Mouse (Mus musculus) midbrain, embryonic 14.5 days (tissue): ENCODE results near the gene Apc2. TPM values are rescaled to one million over a fixed set of nuclear protein-coding genes. Genes with fewer than 3 reads are reported as not detected.

ENCODE experiments used
- ATAC-seq: fragments of 200-750 bp; cut with Nextera tagmentation; 2 replicates; pipeline ENCODE4 v1.8.0; 2017; ENCODE audit warnings: moderate number of reproducible peaks, moderate library complexity; ENCODE audit not compliant: low FRiP score, low TSS enrichment
- DNase-seq: peaks from one replicate; pipeline ENCODE4 v3.0.0-alpha.2; 2015
- H3K27ac ChIP-seq: fragments of 300-500 bp; sonication (generic); replicated peaks from 2 replicates; pipeline ENCODE4 v1.5.1; 2014; ENCODE audit warnings: mild to moderate bottlenecking, low read depth, low read length, moderate library complexity
- H3K27me3 ChIP-seq: fragments of 300-500 bp; sonication (generic); 2 replicates; pipeline ENCODE4 v1.6.1; 2014; ENCODE audit warnings: low read length, control low read depth, mixed read lengths; ENCODE audit not compliant: control insufficient read depth, insufficient read depth
- H3K36me3 ChIP-seq: fragments of 300-500 bp; sonication (generic); 2 replicates; pipeline ENCODE4 v1.6.1; 2014; ENCODE audit warnings: low read length, control low read depth; ENCODE audit not compliant: control insufficient read depth, insufficient read depth
- H3K4me1 ChIP-seq: fragments of 300-500 bp; sonication (generic); 2 replicates; pipeline ENCODE4 v1.6.1; 2014; ENCODE audit warnings: mild to moderate bottlenecking, antibody characterized with exemption, low read length, control low read depth; ENCODE audit not compliant: control insufficient read depth, insufficient read depth
- H3K4me2 ChIP-seq: fragments of 300-500 bp; sonication (generic); 2 replicates; pipeline ENCODE4 v1.6.1; 2014; ENCODE audit warnings: mild to moderate bottlenecking, low read length, moderate library complexity
- H3K4me3 ChIP-seq: fragments of 300-500 bp; sonication (generic); replicated peaks from 2 replicates; pipeline ENCODE4 v1.5.1; 2014; ENCODE audit warnings: low read depth, low read length
- H3K9ac ChIP-seq: fragments of 300-500 bp; sonication (generic); replicated peaks from 2 replicates; pipeline ENCODE4 v1.6.1; 2014; ENCODE audit warnings: mild to moderate bottlenecking, low read length, moderate library complexity
- H3K9me3 ChIP-seq: fragments of 300-500 bp; sonication (generic); 2 replicates; pipeline ENCODE4 v1.6.1; 2016; ENCODE audit warnings: low read length, control low read depth, mixed read lengths; ENCODE audit not compliant: control insufficient read depth
- WGBS: fragments of 180-500 bp; shearing (Covaris S2); extraction: QIAGEN DNeasy Blood & Tissue Kit; methylation state at CpG from one replicate; pipeline ENCODE4 v1.1.7; 2014; 5-methylcytosine and 5-hydroxymethylcytosine counted together
- polyA plus RNA-seq: library from polyadenylated mRNA; unstranded; fragments of >200 nt; fragmentation: Nextera tagmentation; extraction: Ambion mirVana; gene quantifications from 2 replicates; pipeline ENCODE4 v1.2.1, GENCODE M21; 2014

The Apc2 gene
- polyA plus RNA-seq, 1 experiment from 2014 or later, result 259 TPM

DNA sequence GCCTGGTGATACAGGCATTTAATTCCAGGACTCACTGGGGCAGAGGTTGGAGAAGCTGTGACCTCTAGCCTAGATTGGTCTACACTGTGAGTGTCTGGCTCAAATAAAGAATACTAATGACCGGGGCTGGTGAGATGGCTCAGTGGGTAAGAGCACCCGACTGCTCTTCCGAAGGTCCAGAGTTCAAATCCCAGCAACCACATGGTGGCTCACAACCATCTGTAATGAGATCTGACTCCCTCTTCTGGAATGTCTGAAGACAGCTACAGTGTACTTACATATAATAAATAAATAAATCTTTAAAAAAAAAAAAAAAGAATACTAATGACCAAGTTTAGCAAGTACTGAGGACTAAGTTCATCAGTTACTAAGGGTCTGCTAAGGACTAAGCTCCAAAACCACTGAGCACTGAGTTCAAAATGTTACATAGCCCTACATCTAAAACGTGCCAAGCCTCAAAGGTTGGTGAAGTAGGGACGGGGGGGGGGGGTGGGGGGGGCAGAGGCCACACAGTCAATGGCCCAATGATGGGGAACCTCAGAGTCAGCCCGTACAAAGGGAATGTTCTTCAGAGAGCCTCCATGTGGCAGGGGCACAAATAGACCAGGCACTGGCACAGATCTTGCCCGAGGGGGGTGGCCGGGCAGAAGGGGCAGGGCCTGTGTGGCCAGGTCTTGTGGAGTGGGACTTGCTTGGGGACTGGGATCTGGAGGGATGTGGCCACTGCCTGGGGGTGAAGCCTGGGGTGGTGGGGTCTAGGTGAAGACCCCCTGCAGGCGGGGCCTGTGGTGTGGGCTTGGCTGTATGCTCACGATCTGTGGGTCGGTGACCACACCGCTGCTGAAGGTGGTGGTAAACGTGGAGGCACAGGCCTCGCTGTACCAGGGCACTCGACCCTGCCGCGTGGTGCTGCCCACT lies 28.6 kb downstream of the Apc2 start:
- no peak for DNase-seq
- Histone ChIP-seq H3K9me3 (no peaks in the 10 kb centered on the region), H3K27ac (no peak overlapping the region), H3K4me2 (peak overlapping the region; percentile 81), H3K36me3 (no peaks in the 10 kb centered on the region), H3K4me1 (peaks cover 22% of the 10 kb centered on the region), H3K4me3 (no peak overlapping the region), H3K27me3 (no peaks in the 10 kb centered on the region), H3K9ac (no peak overlapping the region)
- ATAC-seq, result no peak
- 77% methylated on average over 17 of the region's 17 CpGs for WGBS

DNA sequence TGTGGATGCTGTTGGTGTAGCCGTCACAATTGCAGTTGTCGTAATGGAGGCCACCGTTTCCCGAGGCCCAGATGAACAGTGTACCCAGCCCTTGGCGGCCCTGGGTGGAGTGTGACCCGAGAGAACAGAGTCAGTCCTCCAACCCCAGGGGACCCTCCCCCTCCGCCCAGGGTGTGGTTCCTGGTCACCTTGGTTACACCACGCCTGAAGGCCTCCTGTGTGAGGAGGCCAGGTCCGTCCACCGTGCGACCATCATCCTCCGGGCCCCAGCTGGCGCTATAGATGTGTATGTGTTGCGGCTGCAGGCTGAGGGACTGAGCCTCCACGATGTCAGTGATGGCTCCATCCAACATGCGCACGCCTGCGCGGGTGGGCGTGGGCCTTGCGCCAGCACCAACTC lies 29.3 kb downstream of the Apc2 start:
- Histone ChIP-seq H3K4me3 (no peak overlapping the region), H3K4me2 (no peak overlapping the region), H3K27ac (no peak overlapping the region), H3K36me3 (no peaks in the 10 kb centered on the region), H3K9ac (no peak overlapping the region), H3K4me1 (peaks cover 19% of the 10 kb centered on the region), H3K27me3 (no peaks in the 10 kb centered on the region), H3K9me3 (no peaks in the 10 kb centered on the region)
- ATAC-seq, result no peak
- 83% methylated on average over 21 of the region's 21 CpGs for WGBS
- DNase-seq, result no peak

DNA sequence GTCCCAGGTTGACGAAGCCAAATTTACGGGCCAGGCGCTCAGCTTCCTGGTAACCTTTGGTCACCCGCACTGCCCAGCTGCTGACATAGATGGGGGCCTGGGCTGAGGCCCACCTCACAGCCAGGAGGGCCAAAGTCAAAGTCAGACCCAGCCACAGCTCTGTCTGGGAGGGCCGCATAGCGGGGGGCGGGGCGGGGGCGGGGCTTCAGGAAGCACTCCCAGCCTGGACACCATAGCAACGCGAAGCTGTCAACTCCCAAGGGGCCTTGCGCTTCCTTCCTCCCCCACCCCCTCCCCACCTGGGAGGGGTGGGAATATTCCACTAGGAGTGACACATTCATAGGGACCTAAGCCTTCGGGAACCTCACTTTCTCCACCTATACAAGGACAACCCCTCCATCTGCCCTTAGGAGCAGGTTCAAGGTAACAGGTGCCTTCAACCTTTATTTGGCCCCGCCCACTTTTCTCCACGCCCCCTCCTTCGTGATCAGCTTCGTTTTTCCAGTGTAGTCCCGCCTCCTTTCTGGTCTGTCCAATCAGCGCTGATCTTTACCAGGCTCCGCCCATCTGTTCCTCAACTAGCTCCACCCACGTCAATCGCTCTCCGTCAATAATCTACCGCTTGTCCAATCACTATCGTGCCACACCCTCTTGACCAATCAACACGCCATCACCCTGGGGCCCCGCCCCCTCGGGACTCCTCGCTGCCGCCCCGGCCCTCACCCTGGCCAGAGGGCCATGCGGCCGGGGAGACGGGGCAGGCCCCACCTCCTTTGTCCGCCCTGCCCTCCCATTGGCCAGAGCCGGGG lies 33.7 kb downstream of the Apc2 start, which contains the start of the genes Pcsk4 and Reep6:
TSS of gene Pcsk4 (minus strand) at position 226 of the 809 bp plus-strand sequence.
TSS of gene Reep6 (plus strand) at position 681 of the 809 bp plus-strand sequence.
- H3K9me3 ChIP-seq, result no peaks in the 10 kb centered on the region
- peak within 1 kb of the TSS; percentile 87 for H3K4me2 ChIP-seq
- peak; percentile 96 for DNase-seq
- peak within 1 kb of the TSS; percentile 47; the same call in 1 of the 2 replicates for H3K9ac ChIP-seq
- ATAC-seq, result peak; percentile 95
- no peaks in the 10 kb centered on the region for H3K36me3 ChIP-seq
- no peak within 1 kb of the TSS for H3K27ac ChIP-seq
- 4% methylated on average over 35 of the region's 36 CpGs for WGBS
- 0 out of 2 replicates have a peak, but pooled peaks cover 3% of the 10 kb centered on the region for H3K27me3 ChIP-seq
- peak within 1 kb of the TSS; percentile 44 for H3K4me3 ChIP-seq
- H3K4me1 ChIP-seq, result peaks cover 14% of the 10 kb centered on the region

DNA sequence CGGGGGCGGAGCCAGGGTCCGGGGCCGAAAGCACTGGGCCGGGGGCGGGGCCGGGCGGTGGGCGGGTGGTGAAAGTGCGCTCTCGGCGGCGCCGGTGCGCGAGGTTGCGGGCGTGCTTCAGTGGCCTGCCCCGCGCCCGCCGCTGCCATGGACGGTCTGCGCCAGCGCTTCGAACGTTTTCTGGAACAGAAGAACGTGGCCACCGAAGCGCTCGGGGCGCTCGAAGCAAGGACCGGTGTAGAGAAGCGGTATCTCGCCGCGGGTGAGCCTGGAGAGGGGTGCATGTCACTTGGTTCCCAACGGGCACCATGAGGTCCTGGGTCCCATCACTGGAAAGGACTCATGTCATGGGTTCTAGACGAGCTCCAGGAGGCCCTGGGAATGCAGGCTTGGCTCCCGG lies 34.3 kb downstream of the Apc2 start:
- no peak for ATAC-seq
- no peaks in the 10 kb centered on the region for H3K9me3 ChIP-seq
- WGBS, result under 1% methylated on average over 41 of the region's 41 CpGs
- DNase-seq, result no peak
- H3K9ac ChIP-seq, result peak overlapping the region; percentile 47; the same call in 1 of the 2 replicates
- H3K4me2 ChIP-seq, result peak overlapping the region; percentile 87
- peaks cover 14% of the 10 kb centered on the region for H3K4me1 ChIP-seq
- peak overlapping the region; percentile 44 for H3K4me3 ChIP-seq
- no peaks in the 10 kb centered on the region for H3K36me3 ChIP-seq
- H3K27ac ChIP-seq, result no peak overlapping the region
- 0 out of 2 replicates have a peak, but pooled peaks cover 3% of the 10 kb centered on the region for H3K27me3 ChIP-seq

DNA sequence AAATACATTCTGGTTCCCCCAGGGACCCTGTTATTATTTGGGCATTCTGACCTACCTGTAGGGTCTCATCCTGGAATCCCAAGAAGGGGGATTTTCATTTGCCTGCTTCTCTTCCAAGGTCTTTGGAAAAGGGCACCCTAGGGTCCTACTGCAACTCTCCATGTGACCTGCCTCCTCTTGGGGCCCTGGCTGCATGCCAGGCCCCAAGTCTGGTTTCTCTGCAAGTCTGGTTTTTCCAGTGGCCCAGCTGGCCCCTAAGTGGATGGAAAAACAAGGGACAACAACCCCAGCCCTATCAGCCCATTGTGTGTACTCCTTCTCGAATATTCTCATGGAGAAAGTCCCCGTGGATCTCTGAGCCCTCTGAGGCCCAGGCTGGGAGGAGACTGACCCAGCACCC lies 35.1 kb downstream of the Apc2 start:
- Histone ChIP-seq H3K4me3 (no peak overlapping the region), H3K9ac (no peak overlapping the region)
- 67% methylated on average over 2 of the region's 2 CpGs for WGBS

DNA sequence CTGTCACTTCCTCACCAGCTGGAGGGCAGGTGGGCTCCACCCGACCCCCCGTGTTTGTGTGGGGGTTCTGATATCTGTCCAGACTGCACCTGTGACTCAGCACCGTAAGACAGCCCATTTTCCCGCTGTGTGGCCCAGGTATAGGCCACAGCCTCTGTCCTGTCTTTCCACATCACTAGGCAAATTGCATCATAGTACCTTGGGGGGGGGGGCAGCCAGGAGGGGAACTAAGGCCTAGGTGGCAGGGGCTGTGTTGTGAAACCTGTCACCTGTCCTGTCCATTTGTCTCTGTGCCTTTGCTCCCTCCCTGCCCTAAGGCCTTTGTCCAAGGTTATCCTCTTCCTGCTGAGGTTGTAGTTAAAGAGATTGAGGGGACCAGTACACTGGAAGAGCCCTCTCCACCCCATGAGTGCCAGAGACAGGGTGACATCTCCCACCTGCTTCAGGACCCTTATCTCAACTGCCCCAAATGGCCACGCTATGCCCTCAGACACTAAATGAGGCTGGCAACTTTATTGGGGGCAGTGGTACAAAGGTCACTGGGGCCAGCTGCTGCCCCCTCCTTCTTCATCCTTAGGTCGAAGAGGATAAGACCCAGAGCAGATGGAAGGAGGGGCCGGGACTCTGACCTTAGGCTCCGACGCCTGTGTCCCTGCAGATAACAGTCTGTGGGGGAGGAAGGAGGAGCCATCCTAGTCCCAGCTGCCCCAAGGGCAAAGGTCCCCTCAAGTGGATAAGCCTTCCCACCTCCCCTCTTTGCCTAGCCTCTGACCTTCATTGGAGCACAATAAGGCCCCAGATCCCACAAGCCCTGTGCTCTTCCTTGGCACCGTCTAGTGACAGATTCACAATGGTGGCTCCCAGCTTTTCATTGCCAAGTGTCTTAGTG lies 36.1 kb downstream of the Apc2 start:
- ATAC-seq, result no peak
- Histone ChIP-seq H3K9ac (no peak overlapping the region), H3K4me1 (peaks cover 14% of the 10 kb centered on the region), H3K27me3 (0 out of 2 replicates have a peak, but pooled peaks cover 3% of the 10 kb centered on the region), H3K4me3 (no peak overlapping the region), H3K27ac (no peak overlapping the region), H3K9me3 (no peaks in the 10 kb centered on the region), H3K36me3 (no peaks in the 10 kb centered on the region), H3K4me2 (no peak overlapping the region)
- no peak for DNase-seq
- 64% methylated on average over 10 of the region's 10 CpGs for WGBS

More for the DNA sequence above, 35.1 kb downstream of the Apc2 start:
- Histone ChIP-seq H3K27ac (no peak overlapping the region), H3K36me3 (no peaks in the 10 kb centered on the region), H3K9me3 (no peaks in the 10 kb centered on the region), H3K27me3 (0 out of 2 replicates have a peak, but pooled peaks cover 3% of the 10 kb centered on the region), H3K4me1 (peaks cover 14% of the 10 kb centered on the region), H3K4me2 (no peak overlapping the region)
- ATAC-seq, result no peak
- DNase-seq, result no peak

DNA sequence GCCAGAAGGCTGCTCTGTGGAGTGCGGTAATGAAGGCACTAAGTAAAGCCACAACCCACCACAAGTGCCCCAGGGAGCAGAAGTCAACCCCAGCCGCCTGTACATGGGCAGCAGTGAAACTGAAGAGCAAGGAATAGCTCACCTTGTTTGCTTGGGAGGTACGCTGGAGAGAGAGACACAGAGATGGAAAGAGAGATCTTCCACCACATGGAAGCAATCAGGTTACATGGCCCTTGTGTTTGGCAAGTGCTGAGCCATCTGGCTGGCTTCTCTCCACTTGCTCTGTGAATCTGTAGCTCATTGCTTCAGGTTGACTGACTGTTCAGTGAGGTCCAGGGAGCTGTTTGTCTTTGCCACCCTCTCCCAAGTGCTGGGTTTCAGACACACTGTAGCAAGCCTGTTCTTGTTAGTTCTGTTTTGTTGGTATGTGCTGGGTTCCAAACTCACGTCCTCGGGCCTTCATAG lies 36.8 kb downstream of the Apc2 start:
- H3K4me2 ChIP-seq, result no peak overlapping the region
- peaks cover 14% of the 10 kb centered on the region for H3K4me1 ChIP-seq
- H3K27me3 ChIP-seq, result 0 out of 2 replicates have a peak, but pooled peaks cover 3% of the 10 kb centered on the region
- DNase-seq (no peak), ATAC-seq (no peak)
- no peaks in the 10 kb centered on the region for H3K9me3 ChIP-seq
- 82% methylated on average over 5 of the region's 5 CpGs for WGBS
- no peak overlapping the region for H3K27ac ChIP-seq
- H3K36me3 ChIP-seq, result no peaks in the 10 kb centered on the region
- no peak overlapping the region for H3K4me3 ChIP-seq
- no peak overlapping the region for H3K9ac ChIP-seq

DNA sequence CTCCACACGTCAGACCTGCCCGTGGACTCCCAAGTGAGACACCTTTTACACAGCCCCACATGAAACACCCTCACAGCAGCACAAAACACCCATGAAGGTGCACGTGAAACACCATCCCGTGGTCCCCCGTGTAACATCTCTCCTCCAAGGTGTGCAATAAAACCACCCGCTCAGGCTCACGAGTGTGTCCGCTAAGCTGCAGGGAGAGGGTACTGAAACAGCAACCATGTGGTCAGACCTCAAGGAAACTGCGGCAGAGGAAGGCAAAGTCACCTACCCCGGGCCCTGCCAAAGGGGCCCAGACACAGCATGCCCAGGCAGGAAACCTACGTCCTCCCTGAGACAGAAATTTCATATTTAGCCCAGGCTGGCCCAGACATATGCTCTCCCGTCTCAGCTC lies 40.5 kb downstream of the Apc2 start:
- Histone ChIP-seq H3K9ac (no peak overlapping the region), H3K4me3 (no peak overlapping the region), H3K27me3 (peaks cover 14% of the 10 kb centered on the region), H3K4me2 (no peak overlapping the region), H3K9me3 (no peaks in the 10 kb centered on the region), H3K27ac (no peak overlapping the region), H3K4me1 (0 out of 2 replicates have a peak, but pooled peaks cover 3% of the 10 kb centered on the region), H3K36me3 (no peaks in the 10 kb centered on the region)
- DNase-seq (no peak), ATAC-seq (no peak)
- WGBS, result 90% methylated on average over 12 of the region's 12 CpGs
